Mouse (Mus musculus) testis, adult 2 months (tissue): ENCODE results near the gene Tmem37. TPM values are rescaled to one million over a fixed set of nuclear protein-coding genes. Genes with fewer than 3 reads are reported as not detected.

Source experiments
- H3K27ac ChIP-seq: fragments of 200-500 bp; 2 replicates; pipeline ENCODE4 v1.5.1; 2012; ENCODE audit warnings: low read depth, low read length; ENCODE audit not compliant: control insufficient read depth, insufficient read depth
- H3K27me3 ChIP-seq: fragments of 200-500 bp; 2 replicates; pipeline ENCODE4 v1.6.1; 2012; ENCODE audit warnings: mild to moderate bottlenecking, low read length, moderate library complexity; ENCODE audit not compliant: control insufficient read depth, insufficient read depth
- H3K36me3 ChIP-seq: fragments of 200-500 bp; 2 replicates; pipeline ENCODE4 v1.6.1; 2012; ENCODE audit warnings: mild to moderate bottlenecking, low read length; ENCODE audit not compliant: control insufficient read depth, insufficient read depth
- H3K4me1 ChIP-seq: fragments of 200-500 bp; 2 replicates; pipeline ENCODE4 v1.6.1; 2012; ENCODE audit warnings: low read length; ENCODE audit not compliant: control insufficient read depth, insufficient read depth
- H3K4me3 ChIP-seq: fragments of 200-500 bp; 2 replicates; pipeline ENCODE4 v1.5.1; 2012; ENCODE audit warnings: low read depth, mild to moderate bottlenecking, low read length, moderate library complexity, mixed read lengths; ENCODE audit not compliant: control insufficient read depth
- CTCF ChIP-seq: fragments of 200-500 bp; IDR thresholded peaks from 2 replicates; pipeline ENCODE4 v1.5.1; 2012; ENCODE audit warnings: low read depth, mild to moderate bottlenecking, inconsistent platforms, low read length, moderate library complexity; ENCODE audit not compliant: control insufficient read depth, insufficient read depth, insufficient replicate concordance
- POLR2A ChIP-seq: fragments of 200-500 bp; IDR thresholded peaks from 2 replicates; pipeline ENCODE4 v1.6.1; 2012; ENCODE audit warnings: low read depth, mild to moderate bottlenecking, inconsistent platforms, low read length, moderate library complexity; ENCODE audit not compliant: control insufficient read depth
- polyA plus RNA-seq: library from polyadenylated mRNA; depleted of rRNA; stranded (reverse); fragments of >200 nt; gene quantifications from 2 replicates; pipeline ENCODE4 v1.2.3, GENCODE M21; 2012

Gene Tmem37
- polyA plus RNA-seq, 1 experiment = 21.3 TPM

DNA sequence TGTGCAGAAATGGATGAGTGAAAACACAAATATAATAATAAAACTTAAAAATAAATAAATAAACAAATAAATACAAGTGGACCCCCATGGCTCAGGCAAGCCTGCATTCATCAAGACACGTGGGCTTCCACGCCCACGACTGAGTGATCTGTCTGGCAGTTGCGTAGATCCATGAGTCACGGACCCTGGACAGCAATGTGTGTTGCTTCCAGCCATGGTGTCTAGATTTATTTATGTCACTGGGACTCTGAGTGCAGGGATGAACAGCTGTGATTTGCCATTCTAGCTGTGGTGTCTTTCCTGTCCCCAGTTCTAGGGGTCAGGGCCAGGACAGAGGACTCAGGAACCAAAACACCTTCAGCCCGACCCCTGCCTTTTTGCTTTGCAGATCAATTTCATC lies 18.9 kb downstream of the Tmem37 start:
- Histone ChIP-seq H3K27me3 (no peaks in the 10 kb centered on the region), H3K4me1 (no peaks in the 10 kb centered on the region; the same call in 1 of the 2 replicates), H3K4me3 (no peak overlapping the region), H3K36me3 (no peaks in the 10 kb centered on the region), H3K27ac (no peak overlapping the region)
- no peak for TF ChIP-seq CTCF
- TF ChIP-seq POLR2A = no peak

DNA sequence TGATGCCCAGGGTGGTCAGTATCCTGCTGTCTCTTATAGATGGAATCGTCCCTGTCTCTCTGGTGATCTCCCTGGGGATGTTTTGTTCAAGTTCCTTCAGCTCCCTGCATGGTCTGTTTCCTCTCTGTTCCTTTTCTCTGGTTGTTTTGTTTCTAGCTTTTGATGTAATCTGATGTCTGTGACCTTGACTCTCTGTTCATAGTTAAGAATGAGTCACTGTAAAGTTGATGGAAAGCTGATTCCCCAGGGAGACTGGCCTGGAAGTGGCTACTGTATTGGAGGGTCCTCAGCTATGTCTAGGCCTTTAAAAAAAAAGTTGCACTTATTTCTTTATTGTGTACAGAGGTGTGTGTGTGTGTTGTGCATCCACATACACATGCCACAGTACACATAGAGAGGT lies 22.8 kb downstream of the Tmem37 start:
- Histone ChIP-seq H3K4me1 (no peaks in the 10 kb centered on the region), H3K27ac (no peak overlapping the region), H3K4me3 (no peak overlapping the region), H3K36me3 (no peaks in the 10 kb centered on the region), H3K27me3 (no peaks in the 10 kb centered on the region)
- TF ChIP-seq POLR2A = no peak
- TF ChIP-seq CTCF = no peak

- no peaks in the 10 kb centered on the region for H3K36me3 ChIP-seq
- peaks cover 3% of the 10 kb centered on the region; the same call in 1 of the 2 replicates for H3K4me1 ChIP-seq
- TF ChIP-seq CTCF (no peak), POLR2A (no peak)
- no peaks in the 10 kb centered on the region for H3K27me3 ChIP-seq
- no peak overlapping the region for H3K27ac ChIP-seq
- H3K4me3 ChIP-seq = no peak overlapping the region
These were observed 26.5 kb downstream of the Tmem37 start for GRCm38 (mm10) chr1:120047325-120047724.

DNA sequence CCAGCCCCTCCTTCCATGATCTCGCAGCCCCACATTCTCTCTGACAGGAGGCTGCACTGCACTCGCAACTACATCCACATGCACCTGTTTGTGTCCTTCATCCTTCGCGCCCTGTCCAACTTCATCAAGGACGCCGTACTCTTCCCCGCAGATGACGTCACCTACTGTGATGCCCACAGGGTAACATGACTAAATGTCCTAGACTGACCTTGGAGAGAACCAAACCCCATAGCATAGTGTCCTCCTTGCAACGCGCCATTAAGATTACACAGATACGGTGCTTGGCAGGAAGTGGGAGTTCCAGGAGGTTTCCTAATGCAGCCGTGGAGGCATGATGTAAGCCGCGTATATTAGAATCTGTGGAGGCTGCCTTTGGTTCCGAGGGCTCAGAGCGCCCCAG lies 29.3 kb downstream of the Tmem37 start:
- H3K4me1 ChIP-seq = peaks cover 3% of the 10 kb centered on the region; the same call in 1 of the 2 replicates
- no peak overlapping the region for H3K4me3 ChIP-seq
- H3K27me3 ChIP-seq = no peaks in the 10 kb centered on the region
- TF ChIP-seq CTCF = no peak
- TF ChIP-seq POLR2A = no peak
- H3K36me3 ChIP-seq = no peaks in the 10 kb centered on the region
- no peak overlapping the region for H3K27ac ChIP-seq

DNA sequence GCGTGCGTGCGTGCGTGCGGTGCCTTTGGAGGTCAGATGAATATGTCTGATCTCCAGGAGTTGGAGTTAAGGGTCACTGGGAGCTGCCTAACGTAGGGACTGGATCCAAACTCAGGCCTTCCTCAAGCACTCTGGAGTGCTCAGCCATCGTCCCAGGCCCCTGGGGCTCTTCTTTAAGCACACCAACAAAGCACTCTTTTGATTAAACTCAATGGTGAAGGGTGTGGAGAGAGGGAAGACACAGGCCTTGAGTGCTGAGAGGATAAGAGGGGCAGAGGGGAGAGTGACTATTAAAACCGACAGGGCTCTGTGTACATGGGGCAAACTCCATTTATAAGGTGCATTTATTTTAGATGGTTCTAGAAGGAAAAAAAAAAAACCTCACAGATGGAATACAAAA lies 31.5 kb downstream of the Tmem37 start:
- Histone ChIP-seq H3K36me3 (no peaks in the 10 kb centered on the region), H3K27ac (no peak overlapping the region), H3K4me3 (no peak overlapping the region), H3K4me1 (peaks cover 3% of the 10 kb centered on the region; the same call in 1 of the 2 replicates), H3K27me3 (no peaks in the 10 kb centered on the region)
- TF ChIP-seq CTCF = no peak
- TF ChIP-seq POLR2A = no peak

DNA sequence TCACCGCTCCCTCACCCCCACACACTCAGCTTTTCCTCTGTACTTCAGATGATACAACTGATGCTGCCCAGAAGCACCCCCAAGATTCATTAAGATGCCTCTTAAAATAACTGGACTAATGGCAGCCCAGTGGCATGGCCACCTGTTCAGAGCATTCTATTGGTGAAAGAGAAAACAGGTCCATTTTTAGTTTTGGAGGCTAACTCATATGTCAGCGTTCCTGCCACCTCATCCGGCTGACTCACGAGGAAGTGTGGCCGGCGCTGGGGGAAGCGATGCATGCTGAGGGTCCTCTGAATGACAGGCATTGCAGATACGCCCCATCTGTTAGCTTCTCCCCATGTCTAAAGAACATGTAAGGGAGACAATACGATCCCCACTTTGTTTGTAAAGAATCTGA lies 35.3 kb downstream of the Tmem37 start:
- Histone ChIP-seq H3K27me3 (no peaks in the 10 kb centered on the region), H3K4me3 (no peak overlapping the region), H3K27ac (no peak overlapping the region), H3K4me1 (no peaks in the 10 kb centered on the region), H3K36me3 (no peaks in the 10 kb centered on the region)
- no peak for TF ChIP-seq CTCF
- no peak for TF ChIP-seq POLR2A

DNA sequence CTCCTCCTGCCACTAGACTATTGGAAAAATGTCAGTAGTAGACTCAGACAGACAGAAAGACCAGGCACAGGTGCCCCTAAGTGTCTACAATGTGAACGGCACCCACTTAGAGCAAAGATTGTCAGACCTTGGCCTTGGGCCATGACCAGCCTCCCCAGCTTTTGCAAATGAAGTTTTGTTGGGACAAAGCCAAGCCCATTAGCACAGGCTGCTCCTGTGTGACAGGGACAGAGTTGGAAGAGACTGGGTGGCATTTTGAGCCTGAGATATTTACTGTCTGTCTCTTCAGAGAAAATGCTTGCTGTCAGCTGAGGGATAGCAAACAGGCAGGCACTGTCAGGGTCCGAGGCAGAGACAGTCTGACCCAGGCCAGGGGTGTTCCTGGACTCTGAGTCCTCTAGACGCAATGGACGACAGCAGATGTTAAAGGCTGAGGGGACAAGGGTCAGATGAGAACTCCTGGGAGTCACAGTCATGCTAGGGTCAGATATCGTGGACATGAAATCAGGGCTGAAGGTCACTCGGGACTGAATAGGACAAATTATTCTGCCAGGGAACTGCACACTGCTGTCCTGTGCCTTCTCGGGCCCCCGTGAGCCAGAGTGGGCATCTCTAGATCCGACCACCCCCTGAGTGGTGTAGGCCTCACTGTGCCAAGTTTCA lies 36.7 kb downstream of the Tmem37 start:
- TF ChIP-seq CTCF (no peak), POLR2A (no peak)
- 0 out of 2 replicates have a peak overlapping the region, but pooled peaks have one; percentile 16 for H3K27ac ChIP-seq
- H3K27me3 ChIP-seq = no peaks in the 10 kb centered on the region
- no peak overlapping the region for H3K4me3 ChIP-seq
- H3K36me3 ChIP-seq = no peaks in the 10 kb centered on the region
- H3K4me1 ChIP-seq = no peaks in the 10 kb centered on the region
